Mouse (Mus musculus) heart, postnatal 36 days (tissue): ENCODE results near the gene Pgpep1l. TPM values are rescaled to one million over a fixed set of nuclear protein-coding genes. Genes with fewer than 3 reads are reported as not detected.

Experiments
- DNase-seq, 2 experiments: peaks; one replicate each; pipeline ENCODE4 v3.0.0; 2021 to 2022
- intact Hi-C: fragments of 180-260 bp; cut with DNase I; formaldehyde crosslinking; loops from one replicate; pipeline ENCODE4 v1.15.1; 2025
- total RNA-seq, 2 experiments: library from RNA; stranded (reverse); gene quantifications; 2 replicates each; pipeline ENCODE4 v1.2.3; 2021

Pgpep1l gene
- total RNA-seq, 2 experiments from 2014 or later = 0.33 TPM; not detected in 1

- intact Hi-C loops = loop anchor here (2.0 to 5.0 kb wide), 2 partner anchors 38 to 42 kb away; no protein-coding TSS in a partner anchor
- peak; percentile 29 to 36 for DNase-seq
Observed at GRCm38 (mm10) chr7:68264531-68264930, 498 bp upstream of the Pgpep1l start.

- intact Hi-C loops = loop anchor here (2.0 to 5.0 kb wide), 2 partner anchors 39 to 41 kb away; no protein-coding TSS in a partner anchor
- DNase-seq = no peak
Observed at GRCm38 (mm10) chr7:68263346-68264027, 546 bp downstream of the Pgpep1l start.

GRCm38 (mm10) chr7:68262612-68263200, 1.3 kb downstream of the Pgpep1l start:
- intact Hi-C loops = loop anchor here (5.0 kb wide), 1 partner anchor 40 kb away; no protein-coding TSS in a partner anchor
- no peak for DNase-seq

GRCm38 (mm10) chr7:68259523-68260081, 4.4 kb downstream of the Pgpep1l start:
- no peak for DNase-seq
- intact Hi-C loops = loop anchor here (5.0 kb wide), 1 partner anchor 37 kb away; no protein-coding TSS in a partner anchor

GRCm38 (mm10) chr7:68258326-68259150, 5.5 kb downstream of the Pgpep1l start:
- no peak for DNase-seq
- intact Hi-C loops = no loop called here

GRCm38 (mm10) chr7:68257767-68258166, 6.3 kb downstream of the Pgpep1l start:
- intact Hi-C loops = no loop called here

GRCm38 (mm10) chr7:68250902-68251301, 13.1 kb downstream of the Pgpep1l start:
- no peak for DNase-seq
- intact Hi-C loops = no loop called here

More at GRCm38 (mm10) chr7:68257767-68258166, 6.3 kb downstream of the Pgpep1l start:
- DNase-seq = no peak

- DNase-seq = no peak
- intact Hi-C loops = no loop called here
Observed at GRCm38 (mm10) chr7:68250411-68250810, 13.6 kb downstream of the Pgpep1l start.

- intact Hi-C loops = no loop called here
- DNase-seq = no peak
Observed at GRCm38 (mm10) chr7:68246249-68246648, 17.8 kb downstream of the Pgpep1l start.

GRCm38 (mm10) chr7:68245681-68246080, 18.4 kb downstream of the Pgpep1l start:
- intact Hi-C loops = no loop called here

GRCm38 (mm10) chr7:68241205-68241604, 22.8 kb downstream of the Pgpep1l start:
- intact Hi-C loops = no loop called here
- no peak for DNase-seq

More at GRCm38 (mm10) chr7:68245681-68246080, 18.4 kb downstream of the Pgpep1l start:
- DNase-seq = no peak

- DNase-seq = no peak
- intact Hi-C loops = no loop called here
Observed at GRCm38 (mm10) chr7:68239220-68239827, 24.7 kb downstream of the Pgpep1l start.

- intact Hi-C loops = no loop called here
- DNase-seq = no peak
Observed at GRCm38 (mm10) chr7:68236817-68237216, 27.2 kb downstream of the Pgpep1l start.

GRCm38 (mm10) chr7:68233619-68234223, 30.3 kb downstream of the Pgpep1l start:
- intact Hi-C loops = no loop called here
- DNase-seq = peak; percentile 37 to 43

- no peak for DNase-seq
- intact Hi-C loops = no loop called here
Observed at GRCm38 (mm10) chr7:68232521-68232920, 31.5 kb downstream of the Pgpep1l start.

- DNase-seq = no peak
- intact Hi-C loops = no loop called here
Observed at GRCm38 (mm10) chr7:68230831-68231230, 33.2 kb downstream of the Pgpep1l start.

GRCm38 (mm10) chr7:68228491-68228890, 35.5 kb downstream of the Pgpep1l start:
- DNase-seq = no peak
- intact Hi-C loops = no loop called here

- intact Hi-C loops = no loop called here
- no peak for DNase-seq
Observed at GRCm38 (mm10) chr7:68227621-68228020, 36.4 kb downstream of the Pgpep1l start.

- no peak for DNase-seq
- intact Hi-C loops = no loop called here
Observed at GRCm38 (mm10) chr7:68227021-68227420, 37.0 kb downstream of the Pgpep1l start.
